Mouse (Mus musculus) cerebellum, adult (tissue): ENCODE results near the gene Flnb.

Experiments
- ATAC-seq: cut with Nextera tagmentation; 2 replicates; pipeline ENCODE4 v1.9.2; 2017; ENCODE audit warnings: mild to moderate bottlenecking, moderate library complexity, mixed read lengths; ENCODE audit not compliant: insufficient number of reproducible peaks, low FRiP score, low TSS enrichment

The Flnb gene

GRCm38 (mm10) chr14:7860525-7861154 lies 42.9 kb downstream of the Flnb start:
- no peak for ATAC-seq

- no peak for ATAC-seq
Observed at GRCm38 (mm10) chr14:7861275-7861674, 43.5 kb downstream of the Flnb start.

- ATAC-seq, result no peak
Observed at GRCm38 (mm10) chr14:7862226-7862625, 44.5 kb downstream of the Flnb start.

GRCm38 (mm10) chr14:7863199-7863598 lies 45.4 kb downstream of the Flnb start:
- ATAC-seq, result no peak

- ATAC-seq, result peak; percentile 43; the same call in 1 of the 2 replicates
Observed at GRCm38 (mm10) chr14:7863871-7864505, 46.2 kb downstream of the Flnb start.

GRCm38 (mm10) chr14:7864506-7864899 lies 46.7 kb downstream of the Flnb start:
- ATAC-seq, result no peak

- no peak for ATAC-seq
Observed at GRCm38 (mm10) chr14:7867224-7867623, 49.5 kb downstream of the Flnb start.

- no peak for ATAC-seq
Observed at GRCm38 (mm10) chr14:7867841-7868240, 50.1 kb downstream of the Flnb start.

- no peak for ATAC-seq
Observed at GRCm38 (mm10) chr14:7869796-7870195, 52.0 kb downstream of the Flnb start.

GRCm38 (mm10) chr14:7873552-7873951 lies 55.8 kb downstream of the Flnb start:
- ATAC-seq, result no peak

- ATAC-seq, result no peak
Observed at GRCm38 (mm10) chr14:7874495-7874894, 56.7 kb downstream of the Flnb start.

GRCm38 (mm10) chr14:7877957-7878356 lies 60.2 kb downstream of the Flnb start:
- ATAC-seq, result no peak

- no peak for ATAC-seq
Observed at GRCm38 (mm10) chr14:7880389-7880788, 62.6 kb downstream of the Flnb start.

- no peak for ATAC-seq
Observed at GRCm38 (mm10) chr14:7881533-7881932, 63.8 kb downstream of the Flnb start.

GRCm38 (mm10) chr14:7882050-7882449 lies 64.3 kb downstream of the Flnb start:
- ATAC-seq, result no peak

- ATAC-seq, result no peak
Observed at GRCm38 (mm10) chr14:7884158-7884557, 66.4 kb downstream of the Flnb start.

GRCm38 (mm10) chr14:7884841-7885240 lies 67.1 kb downstream of the Flnb start:
- ATAC-seq, result no peak

- no peak for ATAC-seq
Observed at GRCm38 (mm10) chr14:7885540-7885939, 67.8 kb downstream of the Flnb start.

GRCm38 (mm10) chr14:7886008-7886407 lies 68.3 kb downstream of the Flnb start:
- ATAC-seq, result no peak

- ATAC-seq, result no peak
Observed at GRCm38 (mm10) chr14:7887171-7887570, 69.4 kb downstream of the Flnb start.

GRCm38 (mm10) chr14:7888294-7888693 lies 70.5 kb downstream of the Flnb start:
- no peak for ATAC-seq
